Mouse (Mus musculus) left cerebral cortex, postnatal 25 days (tissue): Measurements from ENCODE around the gene Cyb5b. TPM values are rescaled to one million over a fixed set of nuclear protein-coding genes. Genes with fewer than 3 reads are reported as not detected.
A peak's percentile ranks its signal among the peaks of the same experiment; 100 is the strongest.

Experiments
- DNase-seq, 2 experiments: peaks; one replicate each; pipeline ENCODE4 v3.0.0; 2022; ENCODE audit warnings: low spot score in 2 of 2, mixed read lengths in 1 of 2
- intact Hi-C: fragments of 180-260 bp; cut with DNase I; formaldehyde crosslinking; loops from one replicate; pipeline ENCODE4 v1.15.1; 2025
- total RNA-seq, 2 experiments: library from RNA; stranded (reverse); gene quantifications; 2 replicates each; pipeline ENCODE4 v1.2.3; 2021

The Cyb5b gene
- total RNA-seq, 2 experiments from 2014 or later, result 87.1 to 89.4 TPM

DNA sequence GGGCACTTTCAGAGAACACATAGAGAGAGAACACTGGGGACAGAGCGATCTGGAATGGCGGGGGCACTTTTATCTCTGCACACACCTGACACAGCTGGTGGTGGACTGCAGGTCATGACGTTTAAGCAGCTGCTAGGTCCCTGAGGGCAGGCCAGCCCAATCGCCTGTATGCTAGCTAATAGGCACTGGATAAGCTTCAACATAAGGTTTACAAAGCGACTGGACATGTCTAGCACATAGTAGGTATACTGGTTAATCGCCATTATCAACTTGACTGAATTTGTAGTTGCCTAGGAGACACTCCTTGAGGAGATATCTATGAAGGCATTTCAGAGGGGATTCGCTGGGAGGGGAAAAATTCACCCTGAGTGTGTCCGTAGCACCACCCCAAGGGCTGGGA lies 26.1 kb upstream of the Cyb5b start:
- no peak for DNase-seq
- intact Hi-C loops, result no loop called here

DNA sequence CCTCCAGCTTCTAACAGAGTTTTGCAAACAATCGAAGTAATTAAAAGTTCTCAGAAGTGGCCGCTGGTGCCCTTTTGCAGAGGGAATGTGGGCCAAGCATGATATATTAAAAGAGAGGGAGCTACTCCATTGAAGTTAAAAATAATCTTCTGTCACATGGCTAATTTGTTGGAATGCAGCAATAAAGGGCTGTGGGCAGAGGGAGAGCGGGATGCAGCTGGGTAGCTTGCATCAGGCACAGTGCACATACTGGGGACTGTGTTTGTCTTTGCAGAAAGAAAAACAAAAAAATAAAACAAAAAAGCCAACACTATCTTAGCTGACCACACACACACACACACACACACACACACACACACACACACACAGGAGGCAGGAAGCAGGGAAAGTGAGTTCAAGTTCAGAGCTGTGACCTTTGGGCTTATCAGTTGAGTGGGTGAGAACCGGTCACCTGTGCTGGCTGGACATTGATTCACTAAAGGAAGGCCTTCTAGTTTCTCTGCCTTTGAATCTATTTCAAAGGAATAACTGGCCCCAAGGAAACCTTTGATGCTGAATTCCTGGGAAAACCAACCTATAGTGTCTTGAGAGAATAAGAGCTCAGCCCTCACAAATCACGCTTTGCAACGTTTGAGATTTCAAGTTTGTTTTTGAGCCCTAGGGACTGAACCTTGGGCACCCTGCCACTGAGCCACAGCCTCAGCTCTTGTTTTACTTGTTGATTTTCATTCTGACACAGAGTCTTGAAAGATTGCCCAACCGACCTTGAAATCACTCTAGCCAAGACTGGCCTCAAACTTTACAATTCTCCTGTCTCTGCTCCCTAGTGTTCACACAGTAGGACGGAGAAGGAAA lies 21.0 kb upstream of the Cyb5b start:
- no peak for DNase-seq
- intact Hi-C loops, result no loop called here

DNA sequence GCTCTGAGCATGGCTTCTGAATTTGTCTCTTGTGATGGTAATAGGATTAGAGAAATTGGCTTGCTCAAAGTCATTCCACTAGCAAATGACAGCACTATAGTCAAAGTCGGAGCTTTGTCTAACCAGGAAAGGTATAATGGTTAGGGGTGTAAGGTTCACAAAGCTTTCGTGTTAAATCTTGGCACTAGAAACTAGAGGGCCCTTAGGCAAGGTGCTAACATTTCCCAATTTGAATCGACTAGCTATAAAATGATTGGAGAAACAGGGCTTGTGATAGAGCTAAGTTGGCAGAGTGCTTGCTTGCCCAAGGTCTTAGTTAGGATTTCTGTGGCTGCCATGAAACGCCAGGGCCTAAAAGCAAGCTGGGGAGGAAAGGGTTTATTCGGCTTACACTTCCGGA lies 20.4 kb upstream of the Cyb5b start:
- no peak for DNase-seq

DNA sequence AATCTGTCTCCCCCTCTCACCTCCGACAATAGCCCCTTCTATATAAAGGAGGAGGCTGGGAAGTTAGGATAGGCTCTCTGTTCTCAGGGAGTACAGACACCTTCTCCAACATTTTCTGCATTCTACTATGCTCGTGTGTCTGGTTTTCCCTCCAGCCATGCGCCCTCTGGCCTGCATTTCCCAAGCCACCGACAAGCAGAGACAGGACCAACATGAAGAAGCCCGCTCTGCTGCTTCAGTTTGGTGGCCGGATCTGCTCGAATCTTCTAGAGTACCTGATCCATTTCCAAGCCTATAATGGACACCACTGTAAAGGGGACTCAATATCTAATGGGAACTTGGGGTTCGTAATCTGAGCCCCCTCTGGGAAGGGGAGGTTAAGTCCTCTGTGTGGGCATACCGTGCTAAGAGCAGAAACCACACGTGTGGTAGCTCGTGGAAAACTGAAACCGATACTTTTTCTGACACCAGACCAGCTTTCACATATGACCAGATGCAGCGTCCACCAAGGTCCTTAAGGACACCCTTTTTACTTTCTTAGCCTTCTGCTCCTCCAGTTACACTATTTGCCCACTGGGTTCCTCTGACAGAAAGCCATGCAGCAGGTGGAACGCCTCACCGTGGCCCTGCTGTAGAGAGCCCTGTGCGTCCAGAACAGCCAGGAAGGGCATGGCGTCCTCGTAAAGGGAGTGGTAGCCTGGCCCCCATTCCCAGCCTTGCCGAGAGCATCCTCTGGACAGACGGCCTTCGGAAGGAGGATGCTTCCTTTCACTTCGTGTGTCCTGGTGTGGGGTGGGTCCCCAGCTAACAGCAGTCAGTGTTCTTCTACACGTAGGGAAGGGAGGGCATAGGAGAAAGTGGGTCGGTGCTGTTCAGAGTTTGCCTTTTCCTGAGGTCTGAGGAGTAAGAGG lies 17.6 kb upstream of the Cyb5b start:
- DNase-seq, result no peak
- intact Hi-C loops, result no loop called here

More for the DNA sequence above, 20.4 kb upstream of the Cyb5b start:
- intact Hi-C loops, result no loop called here

DNA sequence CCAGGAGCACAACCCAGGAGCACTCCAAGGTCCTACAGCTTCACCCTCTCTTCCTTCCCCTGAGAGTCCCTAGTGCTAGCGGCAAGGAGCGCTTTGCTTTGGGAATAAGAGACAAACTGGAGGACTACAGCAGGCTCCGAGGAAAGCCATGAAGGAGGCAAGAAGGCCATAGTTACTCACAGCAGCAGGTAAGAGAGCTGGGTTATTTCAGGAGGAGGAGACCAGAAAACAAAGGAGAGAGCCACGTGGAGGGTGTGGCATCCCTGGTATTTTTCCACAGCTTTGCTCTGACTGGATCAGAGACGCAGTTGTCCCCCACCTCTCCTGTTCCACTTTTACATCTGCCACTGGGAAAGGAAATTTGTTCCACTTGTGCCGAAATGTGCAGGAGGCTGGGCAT lies 16.6 kb upstream of the Cyb5b start:
- intact Hi-C loops, result no loop called here
- peak in 1 of 2 experiments; percentile 17 for DNase-seq

DNA sequence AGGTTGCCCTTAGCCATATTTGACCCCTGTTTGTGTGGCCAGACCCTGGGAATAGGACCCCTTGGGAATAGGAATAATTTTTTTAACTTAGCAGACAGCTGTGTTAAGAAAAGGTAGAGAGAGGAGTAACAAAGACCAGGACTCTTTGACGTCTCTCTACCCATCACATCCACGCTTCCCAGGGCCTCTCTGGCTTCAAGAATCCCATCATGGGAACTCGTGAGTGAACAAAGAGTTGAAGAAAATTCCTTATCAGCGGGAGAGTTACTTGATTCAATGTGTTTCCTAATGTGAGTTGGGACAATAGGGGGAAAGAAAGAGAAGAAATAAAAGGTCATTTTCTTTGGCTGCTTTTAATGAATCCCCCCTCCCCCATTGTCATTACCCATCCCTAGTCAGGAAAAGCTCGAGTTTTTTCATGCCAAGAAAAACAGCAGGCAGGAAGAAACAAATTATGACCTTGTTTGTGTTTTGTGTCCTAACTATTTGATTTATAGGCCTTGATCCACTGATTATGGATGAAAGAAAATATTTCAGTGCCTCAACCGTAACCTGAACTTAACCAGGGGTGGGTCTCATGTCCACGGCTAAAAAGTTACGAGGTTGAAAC lies 14.3 kb upstream of the Cyb5b start:
- intact Hi-C loops, result no loop called here
- DNase-seq, result no peak

DNA sequence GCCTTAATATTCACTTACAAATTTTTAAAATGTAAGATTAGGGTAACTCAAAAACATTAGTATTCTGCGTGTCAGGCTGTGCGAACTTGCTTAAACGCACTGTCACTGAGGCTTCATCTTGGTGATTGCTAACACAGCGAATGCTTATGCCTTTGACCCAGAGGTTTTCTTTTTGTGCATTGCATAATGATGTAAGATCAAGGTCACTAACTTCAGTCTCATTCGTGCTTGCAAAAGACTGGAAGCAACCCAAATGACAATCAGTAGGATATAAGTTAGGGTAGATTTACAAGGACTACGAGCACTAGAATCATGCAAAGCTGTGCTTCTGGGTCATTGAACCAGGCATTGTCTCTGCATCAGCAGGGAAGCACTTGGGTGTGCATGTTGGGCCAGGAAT lies 12.8 kb upstream of the Cyb5b start:
- intact Hi-C loops, result no loop called here

DNA sequence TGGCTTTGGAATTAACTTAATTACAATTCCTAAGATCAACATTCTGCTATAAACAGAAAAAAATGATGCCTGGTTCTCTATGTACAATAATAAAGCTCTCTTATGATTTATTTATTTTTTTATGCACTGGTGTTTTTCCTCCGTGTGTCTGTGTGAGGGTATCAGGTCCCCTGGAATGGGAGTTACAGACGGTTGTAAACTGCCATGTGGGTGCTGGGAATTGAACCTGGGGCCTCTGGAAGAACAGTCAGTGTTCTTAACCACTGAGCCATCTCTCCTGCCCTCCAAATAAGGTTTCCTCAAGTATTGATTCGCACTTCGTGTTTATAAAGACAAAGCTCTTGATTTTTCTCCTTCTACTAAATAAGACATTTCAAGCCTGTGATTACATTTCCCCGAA lies 12.1 kb upstream of the Cyb5b start:
- DNase-seq, result no peak
- intact Hi-C loops, result no loop called here

More for the DNA sequence above, 12.8 kb upstream of the Cyb5b start:
- DNase-seq, result no peak

DNA sequence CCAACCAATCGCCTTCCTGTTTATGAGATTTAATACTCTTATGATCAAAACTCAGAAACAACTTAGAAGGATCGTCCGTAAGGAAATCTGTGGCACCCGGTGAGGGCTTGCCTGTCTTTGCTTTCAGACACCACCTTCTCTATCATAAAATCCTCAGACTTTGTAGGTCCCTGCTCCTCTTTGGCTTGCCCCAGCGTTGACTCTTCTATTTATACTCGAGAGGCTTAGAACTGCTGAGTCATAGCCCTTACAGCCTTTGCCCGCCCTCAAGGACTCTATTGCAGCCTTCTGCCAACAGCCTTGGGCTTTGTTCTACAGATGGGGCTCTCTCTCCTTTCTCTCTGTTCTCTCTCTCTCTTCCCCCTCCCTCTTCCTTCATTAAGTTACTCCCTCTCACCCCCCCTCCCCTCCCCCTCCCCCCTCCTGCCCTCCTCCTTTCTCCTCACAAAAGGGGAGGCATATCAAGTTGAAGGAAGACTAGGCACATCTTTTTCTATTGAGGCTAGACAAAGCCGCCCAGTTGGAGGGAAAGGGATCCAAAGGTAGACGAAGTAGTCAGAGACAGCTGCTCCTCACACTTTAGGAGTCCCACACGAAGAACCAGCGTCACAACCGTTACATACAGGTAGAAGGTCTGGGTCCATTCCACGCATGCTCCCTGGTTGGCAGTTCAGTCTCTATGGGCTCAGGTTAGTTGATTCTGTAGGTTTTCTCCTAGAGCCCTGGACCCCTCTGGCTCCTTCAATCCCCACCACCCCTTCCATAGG lies 10.6 kb upstream of the Cyb5b start:
- intact Hi-C loops, result no loop called here
- DNase-seq, result no peak

DNA sequence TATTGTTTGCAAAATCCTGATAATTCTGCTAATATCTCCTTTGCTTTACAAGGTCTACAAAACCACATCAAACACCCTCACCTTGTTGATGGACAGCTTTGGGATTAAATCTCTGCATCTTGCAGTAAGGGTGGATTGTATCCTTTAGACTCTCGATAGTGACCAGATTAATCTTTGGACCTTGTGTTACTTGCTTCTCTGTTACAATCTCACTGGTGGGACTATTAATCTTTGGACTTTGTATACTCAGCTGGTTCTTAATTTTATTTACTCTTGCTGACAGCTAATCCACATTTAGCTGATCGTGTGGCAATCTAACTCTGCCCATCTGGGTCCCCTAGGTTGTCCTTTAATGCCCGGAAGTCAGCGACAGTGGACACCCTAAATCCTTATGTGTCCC lies 7.9 kb upstream of the Cyb5b start:
- DNase-seq, result no peak

DNA sequence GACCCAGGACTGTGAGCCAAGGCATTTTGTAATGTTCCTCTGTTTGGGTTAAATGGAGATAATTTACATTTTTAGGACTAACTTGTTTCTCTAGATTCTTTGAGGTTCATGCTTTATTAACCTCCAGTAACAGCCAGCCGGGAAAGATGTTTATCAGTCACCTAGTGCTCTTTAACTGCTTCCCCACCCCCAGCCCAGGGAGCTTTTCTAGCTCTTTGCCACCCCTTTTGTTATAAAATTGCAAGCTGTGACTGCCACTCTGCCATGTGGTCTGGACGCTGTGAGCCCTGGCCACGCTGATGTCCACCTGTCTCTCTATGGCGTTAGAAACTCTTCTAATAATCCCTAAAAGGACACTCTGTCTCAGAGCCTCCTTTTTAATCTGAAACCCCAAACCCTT lies 6.9 kb upstream of the Cyb5b start:
- DNase-seq, result no peak
- intact Hi-C loops, result no loop called here

More for the DNA sequence above, 7.9 kb upstream of the Cyb5b start:
- intact Hi-C loops, result no loop called here

DNA sequence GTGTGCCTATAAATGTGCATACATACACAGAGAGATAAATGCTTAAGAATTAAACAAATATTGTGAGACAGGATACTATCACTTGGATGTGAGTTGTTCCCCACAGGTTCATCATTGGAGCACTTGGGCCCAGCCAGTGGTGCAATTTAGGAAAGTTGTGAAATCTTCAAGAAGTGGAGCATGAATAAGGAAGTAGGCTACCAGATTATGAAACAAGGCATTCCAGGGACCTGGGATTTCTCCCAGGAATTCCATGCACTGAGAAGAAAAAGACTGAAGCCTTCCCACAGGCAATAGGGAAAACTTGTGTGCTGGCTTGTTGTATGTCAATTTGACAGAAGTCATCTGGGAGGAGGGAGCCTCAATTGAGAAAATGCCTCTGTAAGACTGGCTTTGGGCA lies 4.3 kb upstream of the Cyb5b start:
- intact Hi-C loops, result no loop called here
- DNase-seq, result no peak

DNA sequence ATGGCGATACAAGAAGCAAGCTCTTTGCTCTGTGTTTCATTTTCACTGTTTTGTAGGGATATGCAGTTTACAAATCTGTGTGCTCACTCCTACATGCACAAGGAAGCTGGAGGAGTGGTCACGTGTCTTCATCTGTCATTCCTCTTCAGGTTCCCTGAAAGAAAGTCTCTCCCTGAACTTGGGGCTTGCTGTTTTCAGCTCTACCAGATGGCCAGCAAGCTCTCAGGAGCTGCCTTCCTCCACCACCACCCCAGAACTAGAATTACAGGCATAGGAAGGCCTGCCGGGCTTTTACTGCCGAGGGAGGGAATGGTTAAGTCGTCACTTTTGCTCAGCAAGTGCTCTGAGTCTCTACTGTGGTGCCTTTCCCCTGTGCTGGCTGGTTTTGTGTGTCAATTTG lies 1.6 kb upstream of the Cyb5b start:
- intact Hi-C loops, result no loop called here
- DNase-seq, result peak; percentile 17 to 49

DNA sequence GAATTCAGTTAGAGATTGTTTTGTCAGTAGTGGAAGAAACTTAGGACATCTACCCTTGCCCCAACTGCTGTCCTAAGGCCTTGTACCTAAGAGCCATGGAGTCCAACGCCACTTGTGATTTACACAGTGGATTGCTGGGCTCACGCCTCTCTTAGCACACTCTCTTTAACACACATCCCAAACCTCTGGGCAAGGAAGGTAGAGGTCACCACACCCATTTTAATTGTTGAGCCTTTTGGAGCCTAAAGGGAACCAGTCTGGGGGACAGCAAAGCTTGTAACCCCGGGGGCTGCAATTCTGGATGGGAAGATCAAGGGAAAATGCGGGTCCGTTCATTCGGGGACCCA lies 410 bp upstream of the Cyb5b start:
- no peak for DNase-seq
- intact Hi-C loops, result no loop called here

DNA sequence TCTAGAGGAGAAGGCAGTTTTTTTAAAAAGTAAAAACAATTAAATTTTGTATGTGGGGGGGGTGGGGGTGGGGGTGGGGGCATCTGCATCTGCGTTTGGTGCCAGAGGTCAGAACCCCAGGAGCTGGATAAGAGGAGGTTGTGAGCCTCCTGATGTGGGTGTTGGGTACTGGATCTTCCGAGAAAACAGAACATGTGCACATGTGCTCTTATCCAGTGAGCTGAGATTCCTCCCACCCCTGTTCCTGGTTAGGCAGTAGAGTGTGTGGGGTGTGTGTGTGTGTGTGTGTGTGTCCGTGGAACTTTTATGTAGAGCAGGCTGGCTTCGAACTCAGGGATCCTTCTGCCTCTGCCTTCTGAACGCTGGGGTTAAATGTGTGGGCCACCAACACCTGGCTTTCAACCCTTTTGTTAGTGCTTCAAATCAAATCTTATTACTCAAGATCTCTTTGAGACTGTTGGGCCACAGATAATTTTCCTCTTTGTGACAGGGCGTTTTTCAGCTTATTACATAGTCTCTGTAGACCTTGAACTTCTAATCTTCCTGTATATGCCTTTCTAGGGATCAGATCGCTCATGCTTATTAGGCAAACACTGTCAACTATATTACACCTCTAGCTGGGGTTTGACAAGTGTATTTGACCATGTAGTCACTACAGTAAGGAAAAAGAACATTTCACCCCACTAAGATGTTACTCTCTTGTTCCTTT lies 926 bp downstream of the Cyb5b start:
- intact Hi-C loops, result no loop called here
- peak in 1 of 2 experiments; percentile 28 for DNase-seq

DNA sequence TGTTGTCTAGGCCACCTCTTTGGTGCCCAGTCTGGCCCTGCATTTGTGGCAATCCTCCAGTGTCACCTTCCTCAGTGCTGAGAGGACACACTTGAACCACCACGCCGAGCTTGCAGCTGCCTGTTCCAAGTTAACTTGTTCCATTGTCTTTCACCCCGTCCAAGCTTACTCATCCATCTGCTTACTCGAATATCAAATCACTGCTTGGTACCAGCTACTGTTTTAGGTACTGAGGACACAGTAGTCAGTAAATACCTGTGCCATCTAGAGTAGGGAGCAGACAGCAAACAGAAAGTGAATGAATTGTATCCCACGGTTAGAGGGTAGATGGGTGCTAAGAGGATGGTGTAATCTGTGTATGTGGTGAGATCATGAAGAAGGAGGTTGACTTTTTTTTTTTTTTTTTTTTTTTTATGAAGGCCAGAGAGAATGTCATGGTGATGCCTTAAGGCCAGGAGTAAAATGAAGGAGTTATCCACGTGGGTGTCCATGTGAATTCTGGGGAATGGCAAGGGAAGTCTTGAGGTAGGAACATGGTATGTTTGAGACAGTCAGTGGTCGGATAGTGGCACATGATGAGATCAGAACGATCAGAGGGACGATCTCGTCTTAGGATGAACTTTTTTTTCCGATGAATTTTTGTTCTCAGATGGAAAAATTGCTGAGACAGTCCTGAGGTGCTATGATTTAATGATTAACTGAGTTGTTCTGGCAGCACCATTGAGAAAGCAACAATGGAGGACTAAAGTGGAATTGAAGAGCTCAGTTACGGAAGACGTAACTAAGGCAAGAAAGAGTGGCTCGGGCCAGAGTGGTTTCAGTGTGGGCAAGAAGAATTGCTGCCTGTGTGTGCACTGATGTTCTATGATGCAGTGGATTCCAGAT lies 3.1 kb downstream of the Cyb5b start:
- intact Hi-C loops, result no loop called here
- no peak for DNase-seq

DNA sequence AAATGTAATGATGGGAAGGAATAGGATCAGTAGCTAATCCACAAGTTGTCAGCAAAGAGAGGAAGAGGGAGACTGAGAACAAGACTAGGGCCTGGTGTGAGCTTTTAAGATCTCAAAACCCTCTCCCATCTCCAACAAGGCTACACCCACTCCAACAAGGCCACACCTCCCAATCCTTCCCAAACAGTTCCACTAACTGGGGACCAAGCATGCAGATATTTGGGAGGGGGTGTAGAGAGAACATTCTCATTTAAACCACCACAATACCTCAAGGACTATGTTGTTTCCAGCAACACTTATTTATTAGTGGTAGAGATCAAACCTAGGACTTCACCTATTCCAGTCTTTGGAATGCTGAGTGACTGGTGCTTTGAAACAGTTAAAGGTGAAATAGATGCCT lies 6.4 kb downstream of the Cyb5b start:
- intact Hi-C loops, result no loop called here

DNA sequence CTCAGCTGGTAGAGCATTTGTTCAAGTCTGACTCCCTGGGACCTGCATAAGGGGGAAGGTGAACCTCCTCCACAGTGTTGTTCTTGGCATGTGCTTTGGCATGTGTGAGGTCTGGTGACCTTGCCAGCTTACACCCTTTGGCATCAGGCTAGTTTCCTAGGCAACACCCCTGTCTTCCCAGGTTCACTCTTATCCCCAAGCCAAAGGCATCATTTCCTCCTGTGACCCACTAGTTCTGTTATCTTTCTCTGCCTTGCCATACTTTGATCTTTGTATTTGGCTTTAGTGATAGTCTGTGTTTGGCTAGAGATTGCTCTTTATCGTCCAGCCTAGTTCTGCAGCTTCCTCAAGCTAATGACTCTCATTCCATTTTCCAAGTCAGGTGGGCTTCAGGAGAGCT lies 7.4 kb downstream of the Cyb5b start:
- intact Hi-C loops, result no loop called here
- no peak for DNase-seq

More for the DNA sequence above, 6.4 kb downstream of the Cyb5b start:
- no peak for DNase-seq
